Mouse (Mus musculus): ENCODE measurements around the gene Gnaq. TPM values are rescaled to one million over a fixed set of nuclear protein-coding genes. Genes with fewer than 3 reads are reported as not detected.
"Not testable (repeated sequence)": the region's sequence is repeated elsewhere in the genome, so short reads cannot be mapped to it uniquely, and the experiment has no call there.

Gene Gnaq
- polyA plus RNA-seq (2016; fragmentation: Nextera tagmentation; extraction: Ambion mirVana), result 20.7 and 24.5 TPM in 2 replicates

GRCm38 (mm10) chr19:16132791-16132864, at the start of gene Gnaq:
TSS of gene Gnaq (plus strand) at chr19:16132831.
- Histone ChIP-seq H3K27ac (peak within 1 kb of the TSS; percentile 99), H3K27me3 (ENCODE audit: poor library complexity, severe bottlenecking) (no peaks in the 10 kb centered on the region), H3K4me3 (peak within 1 kb of the TSS; percentile 97), H3K4me1 (peaks cover 48% of the 10 kb centered on the region), H3K36me3 (replicated peaks) (no peaks in the 10 kb centered on the region), H3K9me3 (no peaks in the 10 kb centered on the region)
- no peak for DNase-seq (ENCODE audit: extremely low spot score, low spot score)
- 5% methylated on average over 14 of the region's 14 CpGs for WGBS

- 95% methylated on average over 21 of the region's 21 CpGs for WGBS
- not testable (repeated sequence) for DNase-seq (ENCODE audit: extremely low spot score, low spot score); H3K36me3 ChIP-seq (replicated peaks); H3K27me3 ChIP-seq (ENCODE audit: poor library complexity, severe bottlenecking); H3K27ac ChIP-seq; H3K4me1 ChIP-seq; H3K4me3 ChIP-seq
- peaks cover 18% of the 10 kb centered on the region for H3K9me3 ChIP-seq
Observed at GRCm38 (mm10) chr19:16083981-16084630, 48.5 kb upstream of the Gnaq start.

GRCm38 (mm10) chr19:16085248-16085647, 47.4 kb upstream of the Gnaq start:
- Histone ChIP-seq H3K36me3 (replicated peaks) (no peaks in the 10 kb centered on the region), H3K27me3 (ENCODE audit: poor library complexity, severe bottlenecking) (no peaks in the 10 kb centered on the region), H3K4me3 (no peak overlapping the region), H3K27ac (no peak overlapping the region), H3K9me3 (peaks cover 15% of the 10 kb centered on the region), H3K4me1 (no peaks in the 10 kb centered on the region)
- WGBS, result 76% methylated on average over 4 of the region's 4 CpGs
- DNase-seq (ENCODE audit: extremely low spot score, low spot score), result no peak

- H3K27me3 ChIP-seq (ENCODE audit: poor library complexity, severe bottlenecking), result no peaks in the 10 kb centered on the region
- H3K9me3 ChIP-seq, result peaks cover 8% of the 10 kb centered on the region; the same call in 1 of the 2 replicates
- no peak overlapping the region for H3K4me3 ChIP-seq
- no peaks in the 10 kb centered on the region for H3K36me3 ChIP-seq (replicated peaks)
- no peak overlapping the region for H3K27ac ChIP-seq
- H3K4me1 ChIP-seq, result no peaks in the 10 kb centered on the region
- no peak for DNase-seq (ENCODE audit: extremely low spot score, low spot score)
Observed at GRCm38 (mm10) chr19:16086154-16086553, 46.5 kb upstream of the Gnaq start.

DNA sequence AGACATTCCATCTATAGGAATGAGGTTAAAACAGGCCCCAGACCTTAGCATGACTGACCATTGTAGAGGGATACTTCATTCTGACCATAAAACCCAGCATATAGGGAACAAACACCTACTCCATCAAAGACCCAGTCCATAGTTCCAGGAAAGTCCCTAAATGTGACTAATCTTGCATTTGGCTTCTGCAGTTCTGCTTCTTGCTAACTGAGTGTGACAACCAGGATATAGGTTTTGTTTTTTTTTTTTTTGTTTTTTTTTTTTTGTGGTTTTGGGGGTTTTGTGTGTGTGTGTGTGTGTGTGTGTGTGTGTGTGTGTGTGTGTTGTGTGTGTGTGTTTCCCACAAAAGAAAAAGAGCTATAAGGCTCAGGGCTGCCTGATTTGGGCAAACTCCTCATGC, 46.0 kb upstream of the Gnaq start:
- H3K36me3 ChIP-seq (replicated peaks), result no peaks in the 10 kb centered on the region
- H3K27me3 ChIP-seq (ENCODE audit: poor library complexity, severe bottlenecking), result no peaks in the 10 kb centered on the region
- no peak overlapping the region for H3K4me3 ChIP-seq
- H3K27ac ChIP-seq, result no peak overlapping the region
- peaks cover 7% of the 10 kb centered on the region; the same call in 1 of the 2 replicates for H3K9me3 ChIP-seq
- no peaks in the 10 kb centered on the region for H3K4me1 ChIP-seq
- no peak for DNase-seq (ENCODE audit: extremely low spot score, low spot score)

DNA sequence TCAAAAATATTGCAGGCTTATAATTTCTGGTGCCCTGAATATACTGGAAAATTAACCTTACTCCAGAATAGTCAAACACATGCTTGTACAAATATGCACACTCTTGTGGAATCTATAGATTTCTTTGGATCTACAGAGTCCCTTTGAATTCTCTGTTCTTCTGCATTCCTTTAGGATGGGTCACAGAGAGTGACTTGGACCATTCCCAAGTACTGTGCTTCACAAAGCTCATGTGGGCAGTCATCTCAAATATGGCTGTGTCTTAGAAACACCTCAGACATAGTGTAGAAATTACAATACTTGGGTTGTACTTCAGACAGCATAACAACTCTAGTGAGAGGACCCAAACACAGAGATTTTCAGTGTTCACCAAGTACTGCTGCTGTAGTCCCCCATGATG, 45.2 kb upstream of the Gnaq start:
- Histone ChIP-seq H3K4me1 (no peaks in the 10 kb centered on the region), H3K27me3 (ENCODE audit: poor library complexity, severe bottlenecking) (no peaks in the 10 kb centered on the region), H3K9me3 (peaks cover 4% of the 10 kb centered on the region; the same call in 1 of the 2 replicates), H3K36me3 (replicated peaks) (no peaks in the 10 kb centered on the region), H3K27ac (no peak overlapping the region), H3K4me3 (no peak overlapping the region)
- no peak for DNase-seq (ENCODE audit: extremely low spot score, low spot score)

- Histone ChIP-seq H3K36me3 (replicated peaks) (no peaks in the 10 kb centered on the region), H3K27ac (no peak overlapping the region), H3K4me1 (no peaks in the 10 kb centered on the region), H3K4me3 (no peak overlapping the region), H3K27me3 (ENCODE audit: poor library complexity, severe bottlenecking) (no peaks in the 10 kb centered on the region), H3K9me3 (peaks cover 5% of the 10 kb centered on the region; the same call in 1 of the 2 replicates)
- DNase-seq (ENCODE audit: extremely low spot score, low spot score), result no peak
- 80% methylated on average over 4 of the region's 4 CpGs for WGBS
Observed at GRCm38 (mm10) chr19:16093616-16094015, 39.0 kb upstream of the Gnaq start.

DNA sequence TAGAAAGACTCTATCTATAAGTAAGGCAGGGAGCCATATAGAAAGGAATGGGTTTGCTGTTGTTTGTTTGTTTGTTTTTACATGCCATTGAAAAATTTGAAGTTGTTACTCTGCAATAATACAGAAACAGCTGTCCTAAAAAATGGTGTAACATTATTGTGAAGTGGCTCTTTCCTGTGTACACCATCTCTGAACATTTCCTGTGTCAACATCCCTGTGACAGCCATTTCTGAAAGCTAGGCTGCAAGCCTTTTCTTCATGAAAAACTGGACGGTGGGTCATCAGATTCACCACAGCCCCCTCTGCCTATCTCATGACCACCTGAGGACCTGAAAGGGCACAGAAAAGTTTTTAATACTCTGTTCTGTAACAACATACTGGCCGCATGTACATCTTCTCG, 22.7 kb upstream of the Gnaq start:
- Histone ChIP-seq H3K27ac (no peak overlapping the region), H3K4me3 (no peak overlapping the region), H3K27me3 (ENCODE audit: poor library complexity, severe bottlenecking) (no peaks in the 10 kb centered on the region), H3K9me3 (no peaks in the 10 kb centered on the region), H3K4me1 (no peaks in the 10 kb centered on the region), H3K36me3 (replicated peaks) (no peaks in the 10 kb centered on the region)
- 86% methylated on average over 3 of the region's 3 CpGs for WGBS
- no peak for DNase-seq (ENCODE audit: extremely low spot score, low spot score)

GRCm38 (mm10) chr19:16110670-16111069, 22.0 kb upstream of the Gnaq start:
- H3K27ac ChIP-seq, result no peak overlapping the region
- 79% methylated on average over 3 of the region's 3 CpGs for WGBS
- H3K4me3 ChIP-seq, result no peak overlapping the region
- no peaks in the 10 kb centered on the region for H3K4me1 ChIP-seq
- no peaks in the 10 kb centered on the region for H3K9me3 ChIP-seq
- DNase-seq (ENCODE audit: extremely low spot score, low spot score), result no peak
- no peaks in the 10 kb centered on the region for H3K27me3 ChIP-seq (ENCODE audit: poor library complexity, severe bottlenecking)
- no peaks in the 10 kb centered on the region for H3K36me3 ChIP-seq (replicated peaks)

- no peak overlapping the region for H3K27ac ChIP-seq
- no peak for DNase-seq (ENCODE audit: extremely low spot score, low spot score)
- H3K4me3 ChIP-seq, result no peak overlapping the region
- H3K27me3 ChIP-seq (ENCODE audit: poor library complexity, severe bottlenecking), result no peaks in the 10 kb centered on the region
- H3K9me3 ChIP-seq, result no peaks in the 10 kb centered on the region
- no peaks in the 10 kb centered on the region for H3K36me3 ChIP-seq (replicated peaks)
- H3K4me1 ChIP-seq, result no peaks in the 10 kb centered on the region
- WGBS, result 91% methylated on average over 1 of the region's 1 CpGs
Observed at GRCm38 (mm10) chr19:16113295-16113694, 19.3 kb upstream of the Gnaq start.

- Histone ChIP-seq H3K9me3 (no peaks in the 10 kb centered on the region), H3K27ac (no peak overlapping the region), H3K4me3 (no peak overlapping the region), H3K27me3 (ENCODE audit: poor library complexity, severe bottlenecking) (no peaks in the 10 kb centered on the region), H3K36me3 (replicated peaks) (no peaks in the 10 kb centered on the region), H3K4me1 (no peaks in the 10 kb centered on the region)
- WGBS, result 82% methylated on average over 4 of the region's 4 CpGs
- DNase-seq (ENCODE audit: extremely low spot score, low spot score), result no peak
Observed at GRCm38 (mm10) chr19:16118421-16118820, 14.2 kb upstream of the Gnaq start.

GRCm38 (mm10) chr19:16121301-16121700, 11.3 kb upstream of the Gnaq start:
- H3K4me1 ChIP-seq, result no peaks in the 10 kb centered on the region
- H3K27ac ChIP-seq, result no peak overlapping the region
- no peaks in the 10 kb centered on the region for H3K36me3 ChIP-seq (replicated peaks)
- H3K4me3 ChIP-seq, result no peak overlapping the region
- 86% methylated on average over 2 of the region's 2 CpGs for WGBS
- H3K27me3 ChIP-seq (ENCODE audit: poor library complexity, severe bottlenecking), result no peaks in the 10 kb centered on the region
- no peak for DNase-seq (ENCODE audit: extremely low spot score, low spot score)
- no peaks in the 10 kb centered on the region for H3K9me3 ChIP-seq

DNA sequence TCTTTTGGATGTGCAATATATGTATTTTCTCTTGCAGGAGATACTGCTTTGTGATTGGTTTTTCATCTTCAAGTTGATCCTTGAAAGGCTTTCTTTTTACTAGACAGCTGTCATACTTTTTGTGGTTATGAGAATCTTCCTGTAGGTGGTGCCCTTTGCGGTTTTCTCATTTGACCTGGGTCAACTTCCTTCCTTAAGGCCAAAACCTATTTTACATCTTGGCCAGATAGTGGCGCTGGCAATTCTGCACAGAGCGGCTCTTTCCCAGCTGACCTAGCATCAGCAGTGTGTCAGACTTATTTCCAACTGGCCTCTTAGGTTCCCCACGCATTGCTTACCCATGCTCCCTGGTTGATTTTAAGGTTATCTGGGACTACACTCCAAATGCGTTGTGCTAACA, 3.9 kb upstream of the Gnaq start:
- H3K27ac ChIP-seq, result no peak overlapping the region
- no peak overlapping the region for H3K4me3 ChIP-seq
- WGBS, result 44% methylated on average over 5 of the region's 5 CpGs
- DNase-seq (ENCODE audit: extremely low spot score, low spot score), result no peak
- peaks cover 24% of the 10 kb centered on the region for H3K4me1 ChIP-seq
- no peaks in the 10 kb centered on the region for H3K36me3 ChIP-seq (replicated peaks)
- no peaks in the 10 kb centered on the region for H3K27me3 ChIP-seq (ENCODE audit: poor library complexity, severe bottlenecking)
- H3K9me3 ChIP-seq, result no peaks in the 10 kb centered on the region

GRCm38 (mm10) chr19:16129171-16129570, 3.5 kb upstream of the Gnaq start:
- WGBS, result 92% methylated on average over 2 of the region's 2 CpGs
- H3K9me3 ChIP-seq, result no peaks in the 10 kb centered on the region
- no peak for DNase-seq (ENCODE audit: extremely low spot score, low spot score)
- H3K27ac ChIP-seq, result no peak overlapping the region
- peaks cover 28% of the 10 kb centered on the region for H3K4me1 ChIP-seq
- H3K36me3 ChIP-seq (replicated peaks), result no peaks in the 10 kb centered on the region
- no peaks in the 10 kb centered on the region for H3K27me3 ChIP-seq (ENCODE audit: poor library complexity, severe bottlenecking)
- H3K4me3 ChIP-seq, result no peak overlapping the region
